Mouse (Mus musculus): ENCODE data around the gene Rhot1. TPM values are rescaled to one million over a fixed set of nuclear protein-coding genes. Genes with fewer than 3 reads are reported as not detected.
A peak's percentile ranks its signal among the peaks of the same experiment; 100 is the strongest.

Rhot1 gene
- 59.6 and 63.3 TPM in 2 replicates for polyA plus RNA-seq (2014; fragmentation: Nextera tagmentation; extraction: Ambion mirVana)

DNA sequence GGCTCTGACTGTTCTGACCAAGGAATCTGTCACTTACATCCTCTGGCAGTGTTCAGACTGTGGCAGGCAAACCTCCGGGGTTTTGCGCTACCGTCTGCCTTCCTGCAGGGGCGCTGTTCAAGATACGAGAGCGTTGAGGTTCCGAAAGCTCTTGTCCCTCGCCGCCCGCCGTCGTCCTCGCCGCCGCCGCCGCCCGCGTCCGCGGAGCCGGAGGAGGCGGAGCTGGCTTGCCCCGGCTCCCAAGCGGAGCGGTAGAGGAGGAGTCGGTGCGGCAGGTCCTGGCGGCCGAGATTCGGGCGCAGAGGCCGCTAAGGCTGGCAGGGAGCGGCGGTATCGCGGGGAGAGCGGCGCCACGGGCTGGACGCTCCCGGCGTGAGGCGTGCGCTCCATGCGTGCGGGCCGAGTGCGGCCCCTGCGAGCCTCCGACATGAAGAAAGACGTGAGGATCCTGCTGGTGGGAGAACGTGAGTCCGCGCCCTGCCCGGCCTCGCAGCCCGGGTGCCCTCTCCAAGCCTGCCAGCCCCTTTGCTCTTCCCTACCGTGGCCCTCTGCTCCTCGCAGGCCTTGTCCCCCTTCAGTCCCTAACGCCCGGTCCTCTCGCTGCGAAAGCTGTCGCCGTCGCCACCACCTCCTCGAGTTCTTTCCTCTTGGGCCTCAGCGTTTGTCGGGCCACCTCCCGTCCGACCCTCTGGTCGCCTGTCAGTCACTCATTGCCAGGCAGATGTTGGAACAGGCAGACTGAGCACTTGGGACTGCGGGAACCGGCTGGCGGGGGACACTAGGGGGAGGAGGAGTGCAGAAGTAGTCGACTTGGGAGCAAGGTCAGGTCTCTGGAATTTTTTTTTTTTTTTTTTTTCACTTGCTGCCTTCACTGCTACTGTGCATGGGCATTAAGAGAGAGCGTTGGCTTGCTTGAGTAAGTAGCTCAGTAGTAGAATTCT lies at the start of gene Rhot1:
Gene Rhot1, plus strand, starts transcription at position 160 of the 941 bp plus-strand sequence.
- peak; percentile 99 for DNase-seq
- ATAC-seq (ENCODE audit: insufficient read depth) = peak; percentile 96
- H3K9ac ChIP-seq = peak within 1 kb of the TSS; percentile 71
- peak; percentile 82 for TF ChIP-seq CTCF (IDR thresholded peaks at IDR 0.05; ENCODE audit: low read depth)
- peak within 1 kb of the TSS; percentile 62 for H3K4me2 ChIP-seq
- H3K27me3 ChIP-seq (ENCODE audit: insufficient read depth, low read length) = no peaks in the 10 kb centered on the region
- H3K4me3 ChIP-seq (ENCODE audit: low read depth, low read length) = peak within 1 kb of the TSS; percentile 57
- H3K36me3 ChIP-seq (ENCODE audit: insufficient read depth) = peaks cover 3% of the 10 kb centered on the region; the same call in 1 of the 2 replicates
- 0 out of 2 replicates have a peak, but pooled peaks cover 3% of the 10 kb centered on the region for H3K4me1 ChIP-seq (ENCODE audit: insufficient read depth)
- WGBS = under 1% methylated on average over 78 of the region's 78 CpGs
- peak within 1 kb of the TSS; percentile 85 for H3K27ac ChIP-seq (ENCODE audit: low read depth)
- H3K9me3 ChIP-seq (ENCODE audit: low read depth, low read length) = no peaks in the 10 kb centered on the region

DNA sequence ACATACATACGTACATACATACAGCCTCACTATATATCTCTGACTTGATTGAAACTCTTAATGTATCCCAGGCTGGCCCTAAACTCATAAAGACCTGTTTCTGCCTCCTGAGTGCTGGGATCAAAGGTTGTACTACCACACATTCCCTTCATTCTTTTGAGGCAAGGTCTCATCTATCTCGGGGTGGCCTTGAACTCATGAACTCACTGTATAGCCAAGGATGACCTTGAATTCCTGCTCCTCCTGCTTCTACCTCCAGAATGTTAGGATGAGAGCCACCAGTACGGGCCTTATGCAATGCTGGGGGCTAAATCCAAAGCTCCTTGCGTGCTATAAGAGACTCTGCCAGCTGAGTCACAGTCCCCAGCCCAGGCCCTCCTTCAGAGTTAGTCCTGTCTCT lies 47.8 kb upstream of the Rhot1 start:
- Histone ChIP-seq H3K27ac (ENCODE audit: low read depth) (no peak overlapping the region), H3K9me3 (ENCODE audit: low read depth, low read length) (no peaks in the 10 kb centered on the region), H3K4me2 (no peak overlapping the region), H3K4me3 (ENCODE audit: low read depth, low read length) (no peak overlapping the region), H3K27me3 (ENCODE audit: insufficient read depth, low read length) (peaks cover under 1% of the 10 kb centered on the region; the same call in 1 of the 2 replicates), H3K4me1 (ENCODE audit: insufficient read depth) (no peaks in the 10 kb centered on the region), H3K9ac (no peak overlapping the region), H3K36me3 (ENCODE audit: insufficient read depth) (no peaks in the 10 kb centered on the region)
- TF ChIP-seq CTCF (IDR thresholded peaks at IDR 0.05; ENCODE audit: low read depth) = no peak
- DNase-seq (no peak), ATAC-seq (ENCODE audit: insufficient read depth) (no peak)
- 73% methylated on average over 4 of the region's 4 CpGs for WGBS

DNA sequence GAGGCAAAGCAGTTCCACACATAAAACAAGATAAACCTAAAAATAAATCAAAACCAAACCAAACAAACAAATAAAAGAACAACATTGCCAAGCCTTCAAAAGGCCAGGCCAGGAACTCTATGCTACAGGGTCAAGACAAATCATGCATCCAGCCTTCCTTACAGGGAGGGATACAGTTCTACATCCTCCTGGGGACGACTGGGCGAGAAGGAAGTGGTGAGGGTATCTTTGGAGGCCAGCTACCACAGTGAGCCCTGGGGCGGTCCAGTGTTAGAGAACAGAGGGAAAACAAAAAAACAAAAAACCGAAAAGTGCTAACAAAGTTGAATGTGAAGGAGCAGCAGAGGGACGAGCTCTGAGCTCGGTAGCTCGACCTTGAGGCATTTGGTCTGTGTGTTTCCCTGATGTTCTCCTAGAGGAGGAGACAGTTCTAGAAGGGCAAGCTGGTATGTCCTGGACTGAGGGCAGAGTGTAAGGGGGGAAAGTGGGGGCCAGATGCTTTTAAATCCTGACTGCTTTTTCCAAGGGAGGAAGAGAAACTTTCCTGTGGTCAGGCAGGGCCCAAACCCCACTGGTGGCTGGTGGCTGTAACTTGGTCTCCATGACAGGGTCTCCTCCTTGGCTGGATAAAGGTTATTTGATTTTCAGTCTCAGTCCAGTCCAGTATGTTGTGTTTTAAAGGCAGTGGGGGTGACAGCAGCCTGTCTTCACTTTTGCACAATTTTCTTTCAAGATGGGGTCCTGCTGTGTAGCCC lies 45.3 kb upstream of the Rhot1 start:
- no peak overlapping the region for H3K9ac ChIP-seq
- H3K4me1 ChIP-seq (ENCODE audit: insufficient read depth) = no peaks in the 10 kb centered on the region
- no peak overlapping the region for H3K4me2 ChIP-seq
- no peak overlapping the region for H3K4me3 ChIP-seq (ENCODE audit: low read depth, low read length)
- no peak overlapping the region for H3K27ac ChIP-seq (ENCODE audit: low read depth)
- H3K36me3 ChIP-seq (ENCODE audit: insufficient read depth) = no peaks in the 10 kb centered on the region
- 65% methylated on average over 7 of the region's 7 CpGs for WGBS
- ATAC-seq (ENCODE audit: insufficient read depth) (no peak), DNase-seq (no peak)
- H3K27me3 ChIP-seq (ENCODE audit: insufficient read depth, low read length) = no peaks in the 10 kb centered on the region
- TF ChIP-seq CTCF (IDR thresholded peaks at IDR 0.05; ENCODE audit: low read depth) = no peak
- H3K9me3 ChIP-seq (ENCODE audit: low read depth, low read length) = no peaks in the 10 kb centered on the region

DNA sequence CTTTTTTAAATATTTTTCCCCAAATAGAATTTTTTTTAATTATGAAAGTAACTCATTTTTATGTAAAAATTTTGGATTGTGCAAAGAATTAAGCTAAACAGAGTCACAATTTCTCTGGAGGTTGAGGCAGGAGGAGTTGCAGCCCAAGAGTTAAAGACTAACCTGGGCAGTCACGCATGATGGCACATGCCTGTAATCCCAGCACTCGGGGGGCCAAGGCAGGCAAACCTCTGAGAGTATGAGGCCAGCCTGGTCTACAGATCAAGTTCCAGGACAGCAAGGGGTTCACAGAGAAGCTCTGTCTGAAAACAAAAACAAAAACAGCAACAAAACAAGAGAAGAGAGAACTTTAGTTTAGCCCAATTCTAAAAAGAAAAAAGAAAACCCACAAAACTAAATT lies 44.6 kb upstream of the Rhot1 start:
- Histone ChIP-seq H3K27ac (ENCODE audit: low read depth) (no peak overlapping the region), H3K4me3 (ENCODE audit: low read depth, low read length) (no peak overlapping the region), H3K4me1 (ENCODE audit: insufficient read depth) (no peaks in the 10 kb centered on the region), H3K27me3 (ENCODE audit: insufficient read depth, low read length) (no peaks in the 10 kb centered on the region), H3K4me2 (no peak overlapping the region), H3K9ac (no peak overlapping the region), H3K36me3 (ENCODE audit: insufficient read depth) (no peaks in the 10 kb centered on the region), H3K9me3 (ENCODE audit: low read depth, low read length) (no peaks in the 10 kb centered on the region)
- 65% methylated on average over 2 of the region's 2 CpGs for WGBS
- no peak for TF ChIP-seq CTCF (IDR thresholded peaks at IDR 0.05; ENCODE audit: low read depth)
- no peak for DNase-seq
- no peak for ATAC-seq (ENCODE audit: insufficient read depth)

DNA sequence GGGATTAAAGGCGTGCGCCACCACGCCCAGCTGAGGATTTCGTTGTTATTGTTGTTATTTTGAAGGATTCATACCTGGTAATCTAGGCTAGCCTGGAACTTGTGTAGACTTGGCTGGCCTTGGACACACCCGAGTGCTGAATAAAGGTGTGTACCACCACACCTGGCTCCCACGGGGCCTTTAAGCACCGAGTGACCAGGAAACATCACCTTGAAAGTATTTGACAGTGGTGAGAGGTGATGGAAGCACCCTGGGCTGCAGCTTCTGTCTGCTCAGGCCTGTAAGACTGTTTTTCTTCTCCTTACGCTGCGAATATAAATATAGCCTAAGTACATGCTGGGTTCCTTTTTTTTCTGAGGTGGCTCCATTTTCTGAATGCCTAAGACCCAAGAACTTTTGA lies 40.7 kb upstream of the Rhot1 start:
- no peak for TF ChIP-seq CTCF (IDR thresholded peaks at IDR 0.05; ENCODE audit: low read depth)
- no peaks in the 10 kb centered on the region for H3K4me1 ChIP-seq (ENCODE audit: insufficient read depth)
- no peak overlapping the region for H3K4me2 ChIP-seq
- H3K9me3 ChIP-seq (ENCODE audit: low read depth, low read length) = no peaks in the 10 kb centered on the region
- 86% methylated on average over 9 of the region's 9 CpGs for WGBS
- no peak overlapping the region for H3K4me3 ChIP-seq (ENCODE audit: low read depth, low read length)
- ATAC-seq (ENCODE audit: insufficient read depth) (no peak), DNase-seq (no peak)
- no peaks in the 10 kb centered on the region for H3K27me3 ChIP-seq (ENCODE audit: insufficient read depth, low read length)
- no peak overlapping the region for H3K27ac ChIP-seq (ENCODE audit: low read depth)
- no peaks in the 10 kb centered on the region for H3K36me3 ChIP-seq (ENCODE audit: insufficient read depth)
- H3K9ac ChIP-seq = no peak overlapping the region

DNA sequence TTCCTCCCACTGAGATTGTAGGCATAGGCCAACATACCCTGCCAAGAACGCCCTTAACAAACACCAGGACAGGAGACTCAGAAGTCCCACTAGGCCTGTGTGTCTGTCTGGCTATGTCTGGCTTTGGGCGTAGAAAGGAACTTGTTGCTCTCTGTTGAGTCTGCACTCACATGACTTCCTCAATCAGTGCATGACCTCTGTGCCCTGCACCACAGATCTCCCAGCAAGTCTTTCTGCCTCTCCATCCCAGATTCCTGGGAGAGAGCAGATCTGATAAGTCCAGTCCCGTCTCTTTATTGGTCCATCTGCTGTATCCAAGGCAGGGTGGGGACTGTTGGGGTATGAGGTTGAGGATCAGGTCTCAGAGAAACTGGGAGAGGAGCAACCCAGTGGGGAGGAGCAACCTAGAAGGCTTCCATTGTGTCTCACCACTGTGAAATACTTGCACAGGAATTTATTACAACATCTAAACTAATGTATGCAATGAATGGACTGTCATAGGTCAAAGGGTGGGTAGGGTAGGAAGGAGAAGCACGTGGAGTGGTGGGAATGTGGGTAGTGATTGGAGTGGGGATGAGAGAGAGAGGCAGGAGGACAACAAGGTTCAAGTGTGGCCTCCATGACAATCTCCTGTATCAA lies 40.1 kb upstream of the Rhot1 start:
- no peak overlapping the region for H3K4me2 ChIP-seq
- TF ChIP-seq CTCF (IDR thresholded peaks at IDR 0.05; ENCODE audit: low read depth) = no peak
- no peaks in the 10 kb centered on the region for H3K4me1 ChIP-seq (ENCODE audit: insufficient read depth)
- no peak for ATAC-seq (ENCODE audit: insufficient read depth)
- WGBS = 64% methylated on average over 4 of the region's 4 CpGs
- no peak for DNase-seq
- H3K36me3 ChIP-seq (ENCODE audit: insufficient read depth) = no peaks in the 10 kb centered on the region
- no peaks in the 10 kb centered on the region for H3K27me3 ChIP-seq (ENCODE audit: insufficient read depth, low read length)
- no peak overlapping the region for H3K4me3 ChIP-seq (ENCODE audit: low read depth, low read length)
- no peak overlapping the region for H3K9ac ChIP-seq
- H3K27ac ChIP-seq (ENCODE audit: low read depth) = no peak overlapping the region
- H3K9me3 ChIP-seq (ENCODE audit: low read depth, low read length) = no peaks in the 10 kb centered on the region

All from lung, embryonic 14.5 days (tissue).